Mouse (Mus musculus): ENCODE measurements around the gene Golph3. TPM values are rescaled to one million over a fixed set of nuclear protein-coding genes. Genes with fewer than 3 reads are reported as not detected.

Golph3 gene
- total and polyA plus RNA-seq, 2 experiments from 2014 or later = 51.3 to 106 TPM

DNA sequence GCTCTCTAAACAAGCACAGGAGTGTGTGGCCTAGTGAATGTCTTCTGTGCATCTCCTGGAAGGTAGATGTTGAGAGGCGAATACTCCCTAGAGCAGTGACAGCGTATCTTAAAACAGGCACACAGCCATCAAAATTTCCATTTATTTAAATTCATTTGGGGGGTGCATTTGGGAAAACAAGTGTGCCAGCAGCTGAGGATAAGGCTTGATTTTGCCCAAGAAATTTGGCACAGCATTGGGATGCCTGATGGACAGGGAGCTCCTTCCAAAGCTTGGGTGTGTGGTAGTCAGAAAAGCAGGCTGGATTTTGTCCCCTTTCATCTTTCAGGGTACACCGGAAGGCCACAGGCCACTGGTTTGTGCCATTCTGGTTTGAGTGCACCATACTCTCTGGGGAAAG, 48.8 kb downstream of the Golph3 start:
- TF ChIP-seq CTCF (IDR thresholded peaks at IDR 0.05; ENCODE audit: low read depth) = no peak
- no peak overlapping the region for H3K9ac ChIP-seq
- H3K4me3 ChIP-seq (ENCODE audit: low read depth, low read length) = no peak overlapping the region
- peak; percentile 59 for DNase-seq
- peaks cover 15% of the 10 kb centered on the region; the same call in 1 of the 2 replicates for H3K4me1 ChIP-seq (ENCODE audit: insufficient read depth)
- H3K27ac ChIP-seq (ENCODE audit: low read depth, low read length) = no peak overlapping the region
- H3K4me2 ChIP-seq (ENCODE audit: low read depth) = no peak overlapping the region
- 61% methylated on average over 3 of the region's 3 CpGs for WGBS
- H3K9me3 ChIP-seq (ENCODE audit: low read length) = no peaks in the 10 kb centered on the region
- no peak for ATAC-seq
- no peaks in the 10 kb centered on the region for H3K27me3 ChIP-seq (ENCODE audit: insufficient read depth, low read length)
- H3K36me3 ChIP-seq (ENCODE audit: insufficient read depth) = no peaks in the 10 kb centered on the region

DNA sequence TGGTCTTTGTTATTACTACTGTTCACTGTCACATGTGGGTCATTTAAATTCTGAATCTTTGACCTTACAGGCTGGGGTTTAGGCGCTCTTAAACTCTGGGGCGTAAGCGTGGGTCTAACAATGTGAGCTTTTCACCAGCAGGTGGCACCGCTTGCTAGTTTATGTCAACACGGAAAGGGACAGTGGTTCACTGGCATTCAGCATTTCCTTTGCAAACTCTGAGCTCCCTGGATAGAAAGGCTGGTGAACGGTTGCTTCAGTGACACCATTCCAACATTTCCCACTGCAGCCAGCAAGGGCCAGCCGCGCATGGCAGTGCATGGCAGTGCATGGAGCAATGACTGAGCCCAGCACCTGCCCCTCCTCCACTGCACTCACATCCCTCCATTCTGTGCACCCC, 49.9 kb downstream of the Golph3 start:
- Histone ChIP-seq H3K27ac (ENCODE audit: low read depth, low read length) (no peak overlapping the region), H3K9me3 (ENCODE audit: low read length) (no peaks in the 10 kb centered on the region), H3K9ac (no peak overlapping the region), H3K36me3 (ENCODE audit: insufficient read depth) (no peaks in the 10 kb centered on the region), H3K4me3 (ENCODE audit: low read depth, low read length) (no peak overlapping the region), H3K27me3 (ENCODE audit: insufficient read depth, low read length) (no peaks in the 10 kb centered on the region), H3K4me2 (ENCODE audit: low read depth) (no peak overlapping the region), H3K4me1 (ENCODE audit: insufficient read depth) (peaks cover 13% of the 10 kb centered on the region)
- 5% methylated on average over 8 of the region's 8 CpGs for WGBS
- peak; percentile 67 for ATAC-seq
- DNase-seq = peak; percentile 88
- peak; percentile 91 for TF ChIP-seq CTCF (IDR thresholded peaks at IDR 0.05; ENCODE audit: low read depth)

DNA sequence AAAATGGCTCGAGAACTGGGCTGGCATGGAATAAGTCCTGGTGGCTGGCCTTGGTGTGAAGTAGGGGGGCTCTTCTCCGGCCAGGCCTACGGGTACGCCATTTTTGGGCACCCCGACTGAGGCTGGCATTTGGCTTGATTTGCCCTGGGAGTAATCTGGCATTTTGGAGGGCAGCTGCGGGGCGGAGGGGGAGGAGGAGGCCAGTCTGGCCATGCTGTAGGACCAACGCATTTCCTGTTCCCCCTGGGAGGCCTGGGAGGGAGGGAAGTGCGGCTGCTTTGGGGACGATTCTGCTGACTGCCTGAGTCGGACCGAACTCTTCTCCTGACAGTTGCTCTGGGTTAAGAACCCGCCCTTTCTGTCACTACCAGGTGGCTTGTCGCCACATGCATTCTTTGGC, 52.2 kb downstream of the Golph3 start:
- Histone ChIP-seq H3K4me3 (ENCODE audit: low read depth, low read length) (no peak overlapping the region), H3K4me1 (ENCODE audit: insufficient read depth) (peaks cover 9% of the 10 kb centered on the region; the same call in 1 of the 2 replicates), H3K27ac (ENCODE audit: low read depth, low read length) (no peak overlapping the region), H3K9ac (no peak overlapping the region), H3K27me3 (ENCODE audit: insufficient read depth, low read length) (no peaks in the 10 kb centered on the region), H3K9me3 (ENCODE audit: low read length) (no peaks in the 10 kb centered on the region), H3K36me3 (ENCODE audit: insufficient read depth) (no peaks in the 10 kb centered on the region), H3K4me2 (ENCODE audit: low read depth) (no peak overlapping the region)
- no peak for TF ChIP-seq CTCF (IDR thresholded peaks at IDR 0.05; ENCODE audit: low read depth)
- 88% methylated on average over 14 of the region's 14 CpGs for WGBS
- DNase-seq = no peak
- no peak for ATAC-seq

DNA sequence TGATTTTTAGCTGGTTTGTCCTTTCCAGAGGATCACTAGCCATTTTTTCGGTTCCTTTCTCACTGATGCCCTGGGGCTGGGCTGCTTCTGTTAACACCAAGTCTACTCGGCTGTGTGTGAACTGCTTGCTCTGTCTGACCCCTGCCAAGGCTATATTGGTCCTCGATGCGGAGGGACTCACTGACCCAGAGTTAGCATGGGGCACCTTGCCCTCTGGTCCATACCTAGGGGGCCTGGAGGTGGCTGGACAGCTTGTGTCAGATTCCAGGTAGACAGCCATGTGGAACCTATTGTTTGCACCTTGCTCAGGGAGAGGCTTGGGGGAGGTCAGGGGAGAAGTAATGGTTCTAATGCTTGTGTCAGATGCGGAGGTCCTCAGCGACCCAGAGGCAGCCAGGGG, 52.7 kb downstream of the Golph3 start:
- H3K27me3 ChIP-seq (ENCODE audit: insufficient read depth, low read length) = no peaks in the 10 kb centered on the region
- peaks cover 9% of the 10 kb centered on the region; the same call in 1 of the 2 replicates for H3K4me1 ChIP-seq (ENCODE audit: insufficient read depth)
- TF ChIP-seq CTCF (IDR thresholded peaks at IDR 0.05; ENCODE audit: low read depth) = no peak
- no peak overlapping the region for H3K4me3 ChIP-seq (ENCODE audit: low read depth, low read length)
- no peaks in the 10 kb centered on the region for H3K9me3 ChIP-seq (ENCODE audit: low read length)
- no peaks in the 10 kb centered on the region for H3K36me3 ChIP-seq (ENCODE audit: insufficient read depth)
- no peak overlapping the region for H3K4me2 ChIP-seq (ENCODE audit: low read depth)
- ATAC-seq (no peak), DNase-seq (no peak)
- H3K27ac ChIP-seq (ENCODE audit: low read depth, low read length) = no peak overlapping the region
- 82% methylated on average over 6 of the region's 6 CpGs for WGBS
- H3K9ac ChIP-seq = no peak overlapping the region

DNA sequence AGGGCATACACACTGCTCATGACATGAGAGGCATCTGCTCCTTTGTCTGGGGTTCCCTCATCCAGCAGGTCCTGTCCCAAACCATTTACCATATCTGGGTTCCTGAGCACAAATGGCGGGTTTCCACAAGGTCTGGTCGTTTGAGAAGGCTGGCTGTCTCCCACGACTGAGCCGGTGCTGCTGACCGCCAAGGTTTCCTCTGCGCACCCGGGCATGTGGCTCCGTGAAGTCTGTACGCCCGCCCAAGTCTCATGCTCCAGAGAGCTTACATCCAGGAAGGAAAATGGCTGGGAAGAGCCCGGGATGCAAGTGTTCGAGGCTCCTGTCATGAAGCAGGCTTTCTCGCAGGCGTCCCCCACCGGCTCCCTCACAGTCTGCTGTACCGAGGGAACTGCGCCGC, 53.7 kb downstream of the Golph3 start:
- Histone ChIP-seq H3K9me3 (ENCODE audit: low read length) (no peaks in the 10 kb centered on the region), H3K4me2 (ENCODE audit: low read depth) (no peak overlapping the region), H3K4me1 (ENCODE audit: insufficient read depth) (peaks cover 9% of the 10 kb centered on the region; the same call in 1 of the 2 replicates), H3K36me3 (ENCODE audit: insufficient read depth) (no peaks in the 10 kb centered on the region), H3K27me3 (ENCODE audit: insufficient read depth, low read length) (no peaks in the 10 kb centered on the region), H3K9ac (no peak overlapping the region), H3K4me3 (ENCODE audit: low read depth, low read length) (no peak overlapping the region), H3K27ac (ENCODE audit: low read depth, low read length) (no peak overlapping the region)
- 65% methylated on average over 18 of the region's 18 CpGs for WGBS
- TF ChIP-seq CTCF (IDR thresholded peaks at IDR 0.05; ENCODE audit: low read depth) = no peak
- DNase-seq = no peak
- ATAC-seq = no peak

DNA sequence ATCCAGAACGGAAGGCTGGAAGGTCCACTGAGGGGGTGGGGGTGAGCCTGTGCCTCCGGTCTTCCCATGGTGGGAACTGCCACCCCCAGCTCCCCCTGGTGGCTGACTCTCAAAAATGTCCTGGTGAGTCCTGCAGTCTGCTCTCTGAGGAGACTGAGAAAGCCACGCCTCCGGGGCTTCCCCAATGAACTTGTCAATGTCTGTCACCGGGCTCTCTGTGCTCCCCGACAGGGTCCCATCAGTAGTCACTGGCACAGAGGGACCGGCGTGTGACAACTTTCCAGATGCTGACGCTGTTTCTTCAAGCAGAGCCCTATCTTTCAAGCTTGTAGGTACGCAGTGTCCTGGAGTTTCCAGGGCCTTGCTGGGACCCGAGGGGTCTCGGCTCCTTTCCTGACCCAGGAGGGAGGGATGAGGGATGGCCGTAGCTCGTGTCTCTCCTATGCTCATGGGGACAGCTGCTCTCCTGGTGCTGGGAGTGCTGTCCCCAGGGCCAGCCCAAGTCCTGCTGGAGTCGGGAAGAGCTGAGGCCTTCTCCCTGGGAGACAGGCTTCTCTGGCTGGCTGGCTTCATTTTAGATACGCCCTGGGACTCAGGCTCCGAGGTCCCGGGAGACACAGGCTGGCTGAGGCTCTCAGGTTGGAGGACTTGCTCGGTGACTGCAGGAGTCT, 54.5 kb downstream of the Golph3 start:
- Histone ChIP-seq H3K9me3 (ENCODE audit: low read length) (no peaks in the 10 kb centered on the region), H3K4me3 (ENCODE audit: low read depth, low read length) (peak overlapping the region; percentile 11; the same call in 1 of the 2 replicates), H3K36me3 (ENCODE audit: insufficient read depth) (no peaks in the 10 kb centered on the region), H3K4me1 (ENCODE audit: insufficient read depth) (peaks cover 9% of the 10 kb centered on the region; the same call in 1 of the 2 replicates), H3K27ac (ENCODE audit: low read depth, low read length) (no peak overlapping the region), H3K4me2 (ENCODE audit: low read depth) (peak overlapping the region; percentile 37), H3K9ac (no peak overlapping the region), H3K27me3 (ENCODE audit: insufficient read depth, low read length) (no peaks in the 10 kb centered on the region)
- TF ChIP-seq CTCF (IDR thresholded peaks at IDR 0.05; ENCODE audit: low read depth) = peak; percentile 72
- WGBS = 6% methylated on average over 19 of the region's 19 CpGs
- ATAC-seq = peak; percentile 80
- peak; percentile 78 for DNase-seq

DNA sequence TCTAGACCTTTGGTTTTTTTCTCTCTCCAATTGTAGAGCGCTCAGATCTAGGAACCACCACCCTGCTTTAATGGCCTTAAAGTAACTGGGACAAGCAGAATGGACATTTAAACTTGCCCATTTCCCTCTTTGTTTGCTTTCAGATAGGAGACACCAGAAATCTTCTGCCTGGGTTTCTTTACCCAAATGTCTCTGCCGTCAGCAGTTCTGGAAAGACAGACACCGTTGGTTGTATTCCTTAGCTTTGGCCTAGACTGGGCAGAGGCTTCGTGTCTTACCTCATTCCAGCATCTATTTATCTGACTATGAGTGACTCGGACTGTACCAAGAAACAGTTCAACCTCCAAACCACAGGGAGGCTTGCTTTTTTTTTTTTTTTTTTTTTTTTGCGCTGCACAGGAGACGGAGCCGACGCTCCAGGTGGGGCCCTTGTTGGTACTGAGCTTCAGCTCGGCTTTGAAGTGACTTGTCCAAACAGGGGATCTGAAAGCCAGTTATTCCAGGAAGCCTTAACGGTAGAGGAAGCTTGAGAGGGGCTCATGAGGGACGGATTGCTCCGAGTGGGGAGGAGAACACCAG, 55.3 kb downstream of the Golph3 start:
- 57% methylated on average over 13 of the region's 13 CpGs for WGBS
- Histone ChIP-seq H3K36me3 (ENCODE audit: insufficient read depth) (no peaks in the 10 kb centered on the region), H3K4me3 (ENCODE audit: low read depth, low read length) (no peak overlapping the region), H3K27ac (ENCODE audit: low read depth, low read length) (no peak overlapping the region), H3K9ac (no peak overlapping the region), H3K27me3 (ENCODE audit: insufficient read depth, low read length) (no peaks in the 10 kb centered on the region), H3K4me1 (ENCODE audit: insufficient read depth) (peaks cover 9% of the 10 kb centered on the region; the same call in 1 of the 2 replicates), H3K9me3 (ENCODE audit: low read length) (no peaks in the 10 kb centered on the region), H3K4me2 (ENCODE audit: low read depth) (no peak overlapping the region)
- ATAC-seq (no peak), DNase-seq (no peak)
- no peak for TF ChIP-seq CTCF (IDR thresholded peaks at IDR 0.05; ENCODE audit: low read depth)

Data from forebrain, postnatal 0 days (tissue).